Mouse (Mus musculus): Measurements from ENCODE around the gene Fli1. TPM values are rescaled to one million over a fixed set of nuclear protein-coding genes. Genes with fewer than 3 reads are reported as not detected.

Gene Fli1
- polyA plus RNA-seq, 1 experiment from 2014 or later, result 6.0 TPM

DNA sequence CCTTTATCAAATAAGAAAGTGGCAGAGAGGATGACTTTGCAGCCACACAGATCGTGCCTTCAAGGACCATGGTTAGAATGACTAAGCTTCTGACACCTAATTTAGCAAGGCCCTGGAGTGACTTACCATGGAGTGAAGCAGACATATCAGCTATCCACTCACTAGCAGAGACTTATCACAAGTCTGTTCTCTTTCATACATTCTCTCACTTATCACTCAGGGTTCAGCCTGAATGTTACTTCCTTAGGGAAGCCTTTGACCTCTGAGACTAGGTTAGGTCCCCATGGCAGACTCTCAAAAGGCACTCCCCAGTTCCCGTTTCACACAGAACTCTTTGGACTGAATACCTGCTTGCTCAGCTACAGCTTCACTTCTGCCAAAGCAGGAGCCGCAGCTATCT, 21.3 kb downstream of the Fli1 start:
- Histone ChIP-seq H3K9me3 (replicated peaks; ENCODE audit: control insufficient read depth, low read length, poor library complexity, severe bottlenecking) (no peaks in the 10 kb centered on the region), H3K4me3 (ENCODE audit: low read depth, low read length) (no peak overlapping the region), H3K36me3 (ENCODE audit: control insufficient read depth, insufficient read depth, low read length) (no peaks in the 10 kb centered on the region), H3K4me1 (ENCODE audit: control insufficient read depth, insufficient read depth, low read length) (no peaks in the 10 kb centered on the region), H3K9ac (ENCODE audit: low read depth, low read length) (no peak overlapping the region), H3K27ac (ENCODE audit: low read length) (no peak overlapping the region), H3K4me2 (ENCODE audit: low read length) (no peak overlapping the region), H3K27me3 (ENCODE audit: control insufficient read depth, insufficient read depth, low read depth, low read length) (no peaks in the 10 kb centered on the region)
- ATAC-seq, result no peak
- WGBS, result 84% methylated on average over 3 of the region's 3 CpGs

GRCm38 (mm10) chr9:32520821-32521220, 21.8 kb downstream of the Fli1 start:
- Histone ChIP-seq H3K4me3 (ENCODE audit: low read depth, low read length) (no peak overlapping the region), H3K9ac (ENCODE audit: low read depth, low read length) (no peak overlapping the region), H3K4me2 (ENCODE audit: low read length) (no peak overlapping the region), H3K27ac (ENCODE audit: low read length) (no peak overlapping the region), H3K27me3 (ENCODE audit: control insufficient read depth, insufficient read depth, low read depth, low read length) (no peaks in the 10 kb centered on the region), H3K36me3 (ENCODE audit: control insufficient read depth, insufficient read depth, low read length) (no peaks in the 10 kb centered on the region), H3K9me3 (replicated peaks; ENCODE audit: control insufficient read depth, low read length, poor library complexity, severe bottlenecking) (no peaks in the 10 kb centered on the region), H3K4me1 (ENCODE audit: control insufficient read depth, insufficient read depth, low read length) (no peaks in the 10 kb centered on the region)
- ATAC-seq, result no peak
- WGBS, result 78% methylated on average over 6 of the region's 6 CpGs

- no peaks in the 10 kb centered on the region for H3K4me1 ChIP-seq (ENCODE audit: control insufficient read depth, insufficient read depth, low read length)
- H3K9ac ChIP-seq (ENCODE audit: low read depth, low read length), result no peak overlapping the region
- ATAC-seq, result no peak
- H3K4me3 ChIP-seq (ENCODE audit: low read depth, low read length), result no peak overlapping the region
- 71% methylated on average over 22 of the region's 22 CpGs for WGBS
- H3K9me3 ChIP-seq (replicated peaks; ENCODE audit: control insufficient read depth, low read length, poor library complexity, severe bottlenecking), result no peaks in the 10 kb centered on the region
- no peak overlapping the region for H3K4me2 ChIP-seq (ENCODE audit: low read length)
- H3K27me3 ChIP-seq (ENCODE audit: control insufficient read depth, insufficient read depth, low read depth, low read length), result no peaks in the 10 kb centered on the region
- H3K27ac ChIP-seq (ENCODE audit: low read length), result no peak overlapping the region
- no peaks in the 10 kb centered on the region for H3K36me3 ChIP-seq (ENCODE audit: control insufficient read depth, insufficient read depth, low read length)
These were observed 23.3 kb downstream of the Fli1 start for GRCm38 (mm10) chr9:32519101-32520051.

DNA sequence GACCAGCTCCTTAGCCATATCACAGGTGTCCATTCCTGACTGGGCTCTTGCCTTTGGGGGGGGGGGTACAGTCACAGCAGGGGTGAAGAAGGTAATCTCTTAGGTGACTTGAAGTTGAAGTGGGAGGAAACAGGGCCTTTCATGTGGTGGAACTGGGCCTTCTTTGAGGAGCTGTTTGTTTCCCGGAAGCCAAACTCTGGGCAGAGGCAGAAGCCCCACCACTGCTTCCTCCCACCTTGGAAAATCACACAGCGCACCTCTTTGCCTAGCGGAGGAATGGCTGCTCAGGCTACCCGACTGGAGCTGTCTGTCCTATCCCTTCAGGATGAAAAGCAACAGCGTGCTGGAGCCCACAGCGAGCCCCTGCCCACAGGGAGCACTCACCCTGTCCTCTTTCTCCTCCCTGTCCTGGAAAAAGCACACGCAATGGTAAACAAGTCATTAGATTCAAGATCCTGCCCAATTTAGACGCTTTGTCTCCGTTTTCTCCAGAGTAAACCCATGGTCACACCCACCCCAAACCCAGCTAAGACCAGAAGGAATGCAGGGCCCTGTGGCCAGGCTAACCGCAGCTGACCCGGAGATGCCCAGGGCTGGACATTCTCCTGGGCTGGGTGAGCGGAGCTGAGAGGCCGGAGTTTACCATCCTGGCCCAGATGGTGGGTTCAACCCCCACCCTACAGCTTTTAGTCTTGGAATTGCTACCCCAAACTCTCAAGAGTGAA, 24.1 kb downstream of the Fli1 start:
- ATAC-seq, result no peak
- no peak overlapping the region for H3K4me3 ChIP-seq (ENCODE audit: low read depth, low read length)
- H3K9ac ChIP-seq (ENCODE audit: low read depth, low read length), result no peak overlapping the region
- H3K4me1 ChIP-seq (ENCODE audit: control insufficient read depth, insufficient read depth, low read length), result no peaks in the 10 kb centered on the region
- H3K27me3 ChIP-seq (ENCODE audit: control insufficient read depth, insufficient read depth, low read depth, low read length), result no peaks in the 10 kb centered on the region
- no peaks in the 10 kb centered on the region for H3K9me3 ChIP-seq (replicated peaks; ENCODE audit: control insufficient read depth, low read length, poor library complexity, severe bottlenecking)
- H3K27ac ChIP-seq (ENCODE audit: low read length), result no peak overlapping the region
- no peak overlapping the region for H3K4me2 ChIP-seq (ENCODE audit: low read length)
- no peaks in the 10 kb centered on the region for H3K36me3 ChIP-seq (ENCODE audit: control insufficient read depth, insufficient read depth, low read length)
- 73% methylated on average over 13 of the region's 13 CpGs for WGBS

GRCm38 (mm10) chr9:32516691-32517090, 26.0 kb downstream of the Fli1 start:
- Histone ChIP-seq H3K4me3 (ENCODE audit: low read depth, low read length) (no peak overlapping the region), H3K27ac (ENCODE audit: low read length) (no peak overlapping the region), H3K9ac (ENCODE audit: low read depth, low read length) (no peak overlapping the region), H3K4me1 (ENCODE audit: control insufficient read depth, insufficient read depth, low read length) (no peaks in the 10 kb centered on the region), H3K4me2 (ENCODE audit: low read length) (no peak overlapping the region), H3K9me3 (replicated peaks; ENCODE audit: control insufficient read depth, low read length, poor library complexity, severe bottlenecking) (no peaks in the 10 kb centered on the region), H3K36me3 (ENCODE audit: control insufficient read depth, insufficient read depth, low read length) (no peaks in the 10 kb centered on the region), H3K27me3 (ENCODE audit: control insufficient read depth, insufficient read depth, low read depth, low read length) (no peaks in the 10 kb centered on the region)
- WGBS, result 77% methylated on average over 9 of the region's 9 CpGs
- ATAC-seq, result no peak

GRCm38 (mm10) chr9:32515894-32516686, 26.6 kb downstream of the Fli1 start:
- no peaks in the 10 kb centered on the region for H3K4me1 ChIP-seq (ENCODE audit: control insufficient read depth, insufficient read depth, low read length)
- no peaks in the 10 kb centered on the region for H3K36me3 ChIP-seq (ENCODE audit: control insufficient read depth, insufficient read depth, low read length)
- H3K4me2 ChIP-seq (ENCODE audit: low read length), result no peak overlapping the region
- H3K27me3 ChIP-seq (ENCODE audit: control insufficient read depth, insufficient read depth, low read depth, low read length), result no peaks in the 10 kb centered on the region
- H3K9me3 ChIP-seq (replicated peaks; ENCODE audit: control insufficient read depth, low read length, poor library complexity, severe bottlenecking), result no peaks in the 10 kb centered on the region
- no peak overlapping the region for H3K4me3 ChIP-seq (ENCODE audit: low read depth, low read length)
- no peak overlapping the region for H3K27ac ChIP-seq (ENCODE audit: low read length)
- H3K9ac ChIP-seq (ENCODE audit: low read depth, low read length), result no peak overlapping the region
- 86% methylated on average over 10 of the region's 10 CpGs for WGBS
- ATAC-seq, result no peak

DNA sequence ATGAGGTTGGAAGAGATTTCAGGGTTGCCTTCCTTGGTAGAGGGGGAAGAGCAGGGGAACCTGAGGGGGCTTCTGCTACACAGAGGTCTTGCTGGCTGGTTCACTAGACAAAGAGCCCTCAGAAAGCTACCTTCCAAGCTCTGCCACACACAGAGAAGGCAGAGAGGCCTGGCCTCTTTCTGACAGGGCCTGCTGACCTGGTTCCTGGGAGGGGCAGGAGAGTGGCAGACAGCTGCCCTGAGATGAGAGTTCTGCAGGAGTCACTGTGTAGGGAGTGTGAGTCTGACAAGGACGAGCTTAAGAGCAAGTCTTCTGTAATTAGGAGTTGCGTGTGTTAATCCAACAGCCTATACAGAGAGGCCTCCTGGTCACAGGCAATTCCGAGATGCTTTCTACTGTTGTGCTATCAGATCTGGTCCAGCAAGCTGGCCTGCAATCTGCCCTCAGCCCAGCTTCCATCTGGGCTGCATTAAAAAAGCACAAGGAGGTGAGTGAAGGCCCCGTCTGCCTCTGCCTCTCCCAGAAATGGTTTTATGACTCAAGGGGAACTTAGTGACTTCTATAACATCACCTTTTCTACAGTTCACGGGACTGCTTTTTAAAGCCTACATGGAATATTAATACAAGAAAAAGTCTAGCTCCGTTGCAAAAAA, 28.1 kb downstream of the Fli1 start:
- Histone ChIP-seq H3K4me2 (ENCODE audit: low read length) (no peak overlapping the region), H3K4me1 (ENCODE audit: control insufficient read depth, insufficient read depth, low read length) (no peaks in the 10 kb centered on the region), H3K27ac (ENCODE audit: low read length) (no peak overlapping the region), H3K9ac (ENCODE audit: low read depth, low read length) (no peak overlapping the region), H3K4me3 (ENCODE audit: low read depth, low read length) (no peak overlapping the region), H3K27me3 (ENCODE audit: control insufficient read depth, insufficient read depth, low read depth, low read length) (no peaks in the 10 kb centered on the region), H3K36me3 (ENCODE audit: control insufficient read depth, insufficient read depth, low read length) (no peaks in the 10 kb centered on the region), H3K9me3 (replicated peaks; ENCODE audit: control insufficient read depth, low read length, poor library complexity, severe bottlenecking) (no peaks in the 10 kb centered on the region)
- 74% methylated on average over 6 of the region's 6 CpGs for WGBS
- ATAC-seq, result no peak

GRCm38 (mm10) chr9:32513471-32513870, 29.2 kb downstream of the Fli1 start:
- H3K4me3 ChIP-seq (ENCODE audit: low read depth, low read length), result no peak overlapping the region
- no peaks in the 10 kb centered on the region for H3K9me3 ChIP-seq (replicated peaks; ENCODE audit: control insufficient read depth, low read length, poor library complexity, severe bottlenecking)
- no peak overlapping the region for H3K9ac ChIP-seq (ENCODE audit: low read depth, low read length)
- ATAC-seq, result no peak
- H3K4me1 ChIP-seq (ENCODE audit: control insufficient read depth, insufficient read depth, low read length), result no peaks in the 10 kb centered on the region
- H3K4me2 ChIP-seq (ENCODE audit: low read length), result no peak overlapping the region
- no peak overlapping the region for H3K27ac ChIP-seq (ENCODE audit: low read length)
- 85% methylated on average over 2 of the region's 2 CpGs for WGBS
- H3K36me3 ChIP-seq (ENCODE audit: control insufficient read depth, insufficient read depth, low read length), result no peaks in the 10 kb centered on the region
- H3K27me3 ChIP-seq (ENCODE audit: control insufficient read depth, insufficient read depth, low read depth, low read length), result no peaks in the 10 kb centered on the region

Measured in midbrain, embryonic 16.5 days (tissue).